Mouse (Mus musculus) splenic B cell, adult 2 months (primary cell): ENCODE measurements around the gene Tspan1.

Source experiments
- DNase-seq: peaks from one replicate; pipeline ENCODE4 v3.0.0-alpha.2; 2011; ENCODE audit warnings: low read depth, low spot score
- H3K27me3 ChIP-seq: 2 replicates; pipeline ENCODE4 v1.6.1; 2012; ENCODE audit warnings: mild to moderate bottlenecking, low read length, moderate library complexity, mixed read lengths; ENCODE audit not compliant: control insufficient read depth, poor library complexity, insufficient read depth, severe bottlenecking
- H3K36me3 ChIP-seq: 2 replicates; pipeline ENCODE4 v1.6.1; 2012; ENCODE audit warnings: mild to moderate bottlenecking, low read length, moderate library complexity, mixed read lengths; ENCODE audit not compliant: control insufficient read depth, poor library complexity, insufficient read depth, severe bottlenecking

Gene Tspan1

DNA sequence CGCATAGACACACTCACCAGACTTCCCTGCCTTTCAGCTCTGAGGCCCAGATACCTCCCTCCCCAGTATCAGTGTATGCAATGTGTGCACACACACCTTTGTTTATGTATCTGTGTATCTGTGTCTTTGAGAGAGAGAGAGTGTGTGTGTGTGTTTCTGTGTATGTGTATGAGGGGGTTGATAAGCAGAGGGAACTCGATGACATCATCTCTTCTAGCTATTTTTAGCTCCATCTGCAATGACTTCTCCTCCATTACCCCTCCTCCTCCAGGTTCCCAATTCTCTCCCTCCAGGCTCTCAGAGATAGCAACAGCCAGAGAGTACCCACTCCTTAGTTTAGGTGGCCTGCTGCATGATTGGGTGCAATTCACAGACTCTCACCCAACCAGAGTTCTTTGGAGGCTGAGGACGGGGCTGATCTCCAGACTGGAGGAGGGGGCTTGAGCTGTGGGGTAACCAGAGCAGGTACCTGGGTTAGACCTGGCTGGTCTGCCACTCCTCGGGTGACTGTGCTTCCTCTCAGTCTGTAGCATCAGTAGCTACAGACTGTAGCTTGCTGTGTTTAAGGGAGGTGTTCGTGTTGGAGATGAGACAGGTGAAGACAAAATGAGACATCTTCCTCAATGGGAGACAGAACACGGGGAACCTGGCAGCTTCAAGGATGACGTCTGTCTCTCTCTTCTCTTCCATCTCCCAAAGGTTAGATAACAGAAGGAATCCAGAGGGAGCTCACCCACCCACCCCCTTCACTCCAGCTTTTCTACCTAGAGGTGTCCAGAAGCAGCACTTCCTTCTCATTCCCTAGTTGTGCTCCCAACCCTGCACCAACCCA is 8.5 kb upstream of the Tspan1 start:
- Histone ChIP-seq H3K36me3 (no peaks in the 10 kb centered on the region), H3K27me3 (no peaks in the 10 kb centered on the region)
- DNase-seq, result no peak

DNA sequence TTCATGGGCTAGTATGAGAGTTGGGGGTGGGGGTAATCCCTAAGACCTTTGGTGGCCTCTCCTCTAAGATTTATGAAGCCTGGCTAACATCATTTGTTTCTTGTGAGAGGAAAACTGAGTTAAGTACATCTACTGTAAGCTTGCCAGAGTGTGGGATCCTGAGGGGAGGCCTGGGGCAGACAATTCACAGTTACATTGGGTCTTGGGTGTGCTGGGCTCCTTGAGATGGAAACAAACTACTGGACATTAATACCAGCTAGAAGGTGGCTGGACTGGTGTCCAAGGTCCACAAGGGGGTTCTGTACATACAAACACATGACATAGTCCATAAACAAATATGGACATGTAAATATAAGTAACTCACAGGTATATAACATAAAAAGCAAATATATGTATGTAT is 7.7 kb upstream of the Tspan1 start:
- H3K27me3 ChIP-seq, result no peaks in the 10 kb centered on the region
- no peak for DNase-seq
- H3K36me3 ChIP-seq, result no peaks in the 10 kb centered on the region

DNA sequence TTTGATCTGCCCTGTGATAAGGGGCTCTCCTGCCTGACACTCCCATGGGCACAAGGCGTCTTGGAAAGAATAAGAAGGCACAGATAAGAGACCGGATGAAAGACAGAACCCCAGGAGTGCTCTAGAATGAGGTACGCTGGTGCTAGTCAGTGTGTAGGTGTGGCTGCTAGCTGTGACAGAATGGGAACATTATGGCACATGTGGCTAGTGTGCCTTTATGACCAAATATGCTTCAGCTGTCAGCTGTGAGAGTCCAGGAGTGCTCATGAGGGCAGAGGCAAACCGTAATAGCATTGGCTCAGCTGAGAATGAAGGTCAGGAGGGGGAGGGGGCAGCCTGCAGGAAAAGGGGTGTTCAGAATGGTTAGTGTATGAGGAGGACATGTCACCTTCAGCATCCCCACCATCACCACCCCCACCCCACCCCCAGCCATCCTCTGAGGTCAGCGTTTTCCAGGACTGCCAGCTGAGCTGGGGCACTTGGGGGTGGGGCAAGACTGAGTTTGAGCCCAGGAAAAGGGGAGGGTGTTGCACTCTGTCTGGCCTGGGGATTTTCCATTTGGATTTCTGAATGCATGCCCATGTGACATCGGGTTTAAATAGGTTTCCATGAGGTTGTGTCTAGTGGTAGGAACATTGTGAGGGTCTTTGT is 7.2 kb upstream of the Tspan1 start:
- no peak for DNase-seq
- Histone ChIP-seq H3K27me3 (no peaks in the 10 kb centered on the region), H3K36me3 (no peaks in the 10 kb centered on the region)

DNA sequence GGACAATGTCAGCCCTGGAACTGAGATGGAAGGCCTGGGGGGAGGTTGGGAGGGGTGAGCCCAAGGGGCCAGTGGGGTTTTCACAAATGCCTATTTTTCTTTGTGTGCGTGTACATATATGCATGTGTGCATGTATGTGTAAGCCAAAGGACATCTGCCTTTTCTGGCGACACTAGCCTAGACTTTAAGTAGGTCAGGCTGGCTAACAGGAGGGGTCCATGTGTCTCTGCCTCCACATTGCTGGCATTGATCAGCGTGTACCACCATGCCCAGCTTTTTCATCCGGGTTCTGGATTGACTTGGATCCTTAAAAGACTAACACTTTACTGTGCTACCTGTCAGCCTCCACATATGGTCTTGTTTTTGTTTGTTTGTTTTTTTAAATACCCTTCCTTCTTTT is 6.4 kb upstream of the Tspan1 start:
- no peaks in the 10 kb centered on the region for H3K36me3 ChIP-seq
- no peak for DNase-seq

DNA sequence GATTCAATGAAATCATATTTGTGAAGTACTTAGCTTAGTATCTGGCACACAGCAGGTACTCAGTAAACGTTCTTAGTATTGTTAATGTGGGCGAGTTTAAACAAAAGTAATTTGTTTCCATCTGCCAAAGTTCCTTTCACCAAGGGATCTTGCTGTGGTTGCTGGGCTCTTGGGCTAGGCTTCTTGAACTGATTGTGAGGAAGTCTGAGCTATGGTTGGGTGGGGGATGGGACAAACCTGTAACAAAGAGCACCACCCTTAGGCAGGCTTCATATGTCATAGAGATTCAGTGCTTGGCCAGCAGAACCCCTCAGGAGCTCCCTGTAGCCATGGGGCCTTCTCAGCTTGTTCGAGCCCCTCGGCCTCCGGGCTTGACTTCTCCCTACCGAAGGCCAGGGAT is 5.7 kb upstream of the Tspan1 start, which contains the start of the genes 1700042G07Rik and Gm49337:
TSS of gene 1700042G07Rik (plus strand) at position 301 of the 400 bp plus-strand sequence.
TSS of gene Gm49337 (plus strand) at position 313 of the 400 bp plus-strand sequence.
- no peak for DNase-seq
- no peaks in the 10 kb centered on the region for H3K27me3 ChIP-seq
- no peaks in the 10 kb centered on the region for H3K36me3 ChIP-seq

More for the DNA sequence above, 6.4 kb upstream of the Tspan1 start:
- no peaks in the 10 kb centered on the region for H3K27me3 ChIP-seq

DNA sequence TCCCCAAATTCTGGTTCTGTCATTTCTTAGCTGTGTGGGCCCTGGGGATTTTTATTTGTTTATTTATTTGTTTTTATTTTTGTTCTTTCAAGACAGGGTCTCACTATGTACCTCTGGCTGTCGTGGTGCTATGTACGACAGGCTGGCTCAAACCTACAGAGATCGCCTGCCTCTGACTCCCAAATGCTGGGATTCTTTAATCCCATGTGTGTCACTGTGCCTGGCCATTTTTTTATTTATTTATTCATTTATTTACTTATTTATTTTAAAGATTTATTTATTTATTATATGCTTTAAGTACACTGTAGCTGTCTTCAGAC is 1.9 kb upstream of the Tspan1 start:
- DNase-seq, result no peak
- no peaks in the 10 kb centered on the region for H3K27me3 ChIP-seq

DNA sequence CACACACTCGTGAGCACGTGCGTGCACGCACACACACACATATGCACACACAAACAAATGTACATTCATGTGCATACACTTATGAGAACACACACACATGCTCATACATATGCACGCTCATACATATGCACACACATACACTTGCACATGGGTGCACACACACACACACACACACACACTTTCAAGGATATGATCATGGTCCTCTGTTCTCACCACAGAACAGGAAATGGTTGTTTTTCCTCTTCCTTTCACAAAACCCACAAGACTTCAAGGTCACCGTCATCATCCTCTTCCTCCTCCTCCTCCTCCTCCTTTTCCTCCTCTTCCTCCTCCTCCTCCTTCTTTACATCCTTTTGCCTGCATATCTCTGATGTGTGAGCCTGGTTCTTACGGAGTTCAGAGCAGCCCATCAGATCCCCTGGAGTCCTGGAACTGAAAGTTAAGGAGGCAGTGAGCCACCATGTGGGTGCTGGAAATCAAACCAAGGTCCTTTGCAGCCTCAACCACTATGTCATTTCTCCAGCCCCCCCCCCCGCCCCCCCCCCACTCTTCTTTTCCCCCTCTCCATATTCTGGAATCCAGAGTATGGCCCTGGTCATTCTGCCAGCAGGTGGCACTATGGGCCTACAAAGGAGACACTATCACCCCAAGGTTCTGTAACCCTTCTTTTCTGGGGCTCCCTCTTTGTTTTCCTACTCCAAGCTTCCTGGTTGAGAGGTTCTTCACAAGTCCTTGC is 1.4 kb upstream of the Tspan1 start:
- peak; percentile 75 for DNase-seq
- no peaks in the 10 kb centered on the region for H3K27me3 ChIP-seq
- H3K36me3 ChIP-seq, result no peaks in the 10 kb centered on the region

More for the DNA sequence above, 1.9 kb upstream of the Tspan1 start:
- no peaks in the 10 kb centered on the region for H3K36me3 ChIP-seq

DNA sequence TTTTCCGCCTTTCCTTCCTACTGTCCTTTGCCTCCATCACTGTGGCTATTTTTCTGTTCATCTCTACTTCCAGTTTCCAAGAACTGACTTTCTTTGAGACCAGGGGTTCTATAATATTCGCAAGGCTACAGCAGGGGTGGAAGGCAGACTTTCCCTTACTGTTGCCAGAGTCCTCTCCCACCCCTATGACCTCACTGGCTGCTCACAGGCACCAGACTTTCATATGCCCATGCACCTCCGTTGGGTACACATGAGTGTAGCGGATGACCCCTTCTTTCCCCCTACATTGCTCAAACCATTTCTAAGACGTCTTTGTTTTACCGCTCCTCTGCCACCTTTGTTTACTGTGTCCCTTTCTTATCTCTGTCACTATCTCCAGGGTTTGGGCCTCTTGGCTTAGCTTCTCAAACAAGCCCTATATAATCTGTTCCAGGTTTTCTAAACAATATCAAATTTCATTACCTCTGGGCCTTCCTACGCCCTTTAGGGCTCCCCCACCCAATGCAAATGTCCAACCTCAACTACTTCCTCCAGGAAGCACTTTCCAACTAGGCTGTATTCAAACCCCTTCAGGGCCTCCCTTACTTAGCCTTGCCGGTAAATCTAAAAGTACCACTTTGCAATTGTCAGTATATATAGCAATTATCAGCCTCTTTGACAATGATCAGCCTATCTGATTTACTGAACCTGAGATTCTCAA is 1.5 kb downstream of the Tspan1 start:
- Histone ChIP-seq H3K27me3 (no peaks in the 10 kb centered on the region), H3K36me3 (no peaks in the 10 kb centered on the region)
- no peak for DNase-seq

DNA sequence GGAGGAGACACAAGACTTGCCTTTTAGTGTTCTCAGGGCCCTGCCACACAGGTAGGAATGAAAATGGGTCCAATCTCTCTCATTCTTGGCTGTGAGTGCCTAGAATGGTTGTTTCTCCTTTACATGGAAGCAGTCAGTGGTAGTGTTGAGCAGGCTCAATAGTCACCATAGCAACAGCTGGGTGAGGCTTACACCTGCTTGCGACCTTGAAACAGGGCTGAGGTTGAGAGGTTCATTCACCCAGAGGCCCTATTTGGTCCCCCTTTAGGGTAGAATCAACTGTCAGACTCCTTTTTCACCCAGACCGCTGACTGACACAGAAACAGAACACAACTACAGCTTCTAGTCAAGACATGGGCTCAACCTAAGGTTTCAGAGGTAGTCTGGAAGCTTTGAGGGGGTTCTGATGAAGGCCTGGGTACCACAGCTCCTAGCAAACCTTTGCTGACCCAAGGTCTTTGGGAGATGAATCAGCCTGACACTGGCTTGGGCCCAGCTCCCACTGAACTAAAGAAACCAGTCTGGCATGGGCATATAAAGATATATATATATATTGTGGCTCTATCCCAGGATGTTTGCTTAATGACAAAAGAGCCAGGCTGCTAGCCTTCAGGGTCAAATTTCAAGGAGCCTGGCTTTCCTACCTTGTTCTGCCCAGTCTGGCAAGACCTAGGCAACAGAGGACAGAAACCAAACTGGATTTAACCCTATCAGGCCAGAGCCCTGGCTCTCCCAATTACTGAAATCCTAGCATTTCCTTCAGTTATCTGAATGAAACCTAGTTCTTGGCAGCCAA is 2.4 kb downstream of the Tspan1 start:
- H3K36me3 ChIP-seq, result no peaks in the 10 kb centered on the region
- H3K27me3 ChIP-seq, result no peaks in the 10 kb centered on the region
- no peak for DNase-seq

DNA sequence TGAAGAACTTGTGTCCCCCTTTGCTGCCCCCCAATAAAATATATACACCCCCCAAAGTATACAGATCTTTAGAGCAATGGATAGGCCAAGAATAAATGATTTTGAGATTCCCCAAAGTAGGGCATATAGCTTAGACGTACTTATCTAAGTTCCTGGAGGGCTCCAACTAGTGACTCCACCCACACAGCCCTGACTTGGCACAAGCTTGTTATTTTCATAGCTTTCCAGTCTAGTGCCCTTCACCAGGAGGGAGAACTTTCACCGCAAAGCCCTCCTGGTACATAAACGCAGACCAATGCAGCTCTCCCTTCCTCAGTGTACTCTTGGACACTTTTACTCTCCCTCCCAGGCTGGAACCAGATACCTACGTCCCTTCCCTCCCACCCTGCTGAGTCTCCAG is 5.3 kb downstream of the Tspan1 start:
- no peaks in the 10 kb centered on the region for H3K27me3 ChIP-seq
- H3K36me3 ChIP-seq, result peaks cover 6% of the 10 kb centered on the region; the same call in 1 of the 2 replicates
- DNase-seq, result no peak

DNA sequence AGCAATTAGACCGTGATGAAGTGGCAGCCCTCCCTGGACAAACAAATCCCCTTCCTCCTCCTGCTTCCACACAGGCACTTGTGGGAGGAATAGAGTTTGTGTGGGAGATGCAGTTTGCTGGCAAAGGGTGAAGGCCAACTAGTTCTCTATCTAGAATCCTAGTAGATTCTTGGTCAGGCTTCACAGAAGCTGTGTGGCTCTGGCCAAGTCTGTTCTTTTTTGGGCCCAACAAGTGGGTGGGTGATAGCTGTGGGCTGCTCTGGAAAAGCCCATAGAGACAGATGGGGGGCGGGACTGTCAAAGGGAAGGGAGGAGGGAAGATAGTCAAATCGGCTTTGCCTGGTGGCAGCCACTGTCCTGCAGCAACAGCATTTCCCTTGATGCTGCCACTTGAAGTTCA is 6.6 kb downstream of the Tspan1 start:
- Histone ChIP-seq H3K36me3 (peaks cover 6% of the 10 kb centered on the region; the same call in 1 of the 2 replicates), H3K27me3 (no peaks in the 10 kb centered on the region)
- no peak for DNase-seq

DNA sequence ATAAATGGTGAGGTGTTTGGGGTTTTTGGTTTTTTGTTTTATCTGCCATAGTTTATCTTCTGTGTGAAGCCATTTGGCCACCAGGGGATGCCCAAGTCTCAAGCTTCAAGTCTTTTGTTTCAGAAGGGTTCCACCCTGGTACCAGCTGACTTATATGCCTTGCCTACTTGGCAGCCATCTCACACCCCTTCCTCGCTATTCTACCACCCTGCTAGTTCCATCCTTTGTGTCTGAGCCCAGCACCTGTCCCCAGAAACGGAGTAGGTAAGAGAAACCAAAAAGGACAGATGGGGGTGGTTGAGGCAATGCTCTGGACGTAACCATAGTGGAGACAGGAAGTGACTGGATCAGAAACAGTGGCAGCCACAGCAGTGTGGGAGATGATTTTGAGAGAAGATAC is 7.5 kb downstream of the Tspan1 start:
- peak; percentile 55 for DNase-seq
- Histone ChIP-seq H3K36me3 (peaks cover 9% of the 10 kb centered on the region), H3K27me3 (no peaks in the 10 kb centered on the region)

DNA sequence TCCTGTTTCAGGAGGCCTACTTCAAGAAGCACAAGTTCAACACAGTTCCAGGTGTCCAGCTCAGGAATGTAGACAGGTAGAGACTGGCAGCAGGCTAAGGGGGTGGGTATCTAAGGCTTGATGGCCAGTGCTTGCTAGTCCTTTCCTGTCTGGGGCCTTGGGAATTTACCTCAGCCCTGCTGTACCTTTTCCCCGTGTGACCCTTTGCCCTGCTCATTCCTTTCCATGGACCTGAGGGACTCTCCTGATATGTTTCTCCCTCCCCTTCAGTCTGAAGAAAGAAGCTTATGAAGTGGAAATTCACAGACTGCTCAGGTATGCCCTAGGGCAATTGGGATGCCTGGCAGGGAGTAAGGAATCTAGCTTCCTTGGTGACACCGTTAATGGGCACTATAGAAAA is 9.5 kb downstream of the Tspan1 start:
- DNase-seq, result no peak
- Histone ChIP-seq H3K36me3 (peaks cover 14% of the 10 kb centered on the region), H3K27me3 (no peaks in the 10 kb centered on the region)

DNA sequence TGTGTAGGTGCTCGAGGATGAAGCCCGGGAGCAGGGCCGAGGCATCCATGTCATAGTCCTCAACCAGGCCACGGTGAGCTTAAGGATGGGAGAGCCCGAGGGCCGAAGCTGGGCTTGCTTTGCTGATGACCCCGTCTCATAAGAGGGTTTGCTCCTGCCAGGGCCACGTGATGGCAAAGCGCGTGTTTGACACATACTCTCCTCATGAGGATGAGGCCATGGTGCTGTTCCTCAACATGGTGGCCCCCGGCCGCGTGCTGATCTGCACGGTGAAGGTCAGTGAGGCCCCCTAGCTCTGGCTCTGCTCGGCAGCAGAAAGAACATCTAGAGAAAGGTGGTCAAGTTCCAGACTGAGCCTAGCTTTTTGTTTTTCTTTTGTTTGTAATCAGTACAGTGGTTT is 14.7 kb downstream of the Tspan1 start:
- H3K27me3 ChIP-seq, result no peaks in the 10 kb centered on the region
- DNase-seq, result no peak
- H3K36me3 ChIP-seq, result peaks cover 8% of the 10 kb centered on the region
